Mouse (Mus musculus) urinary bladder, postnatal 25 days (tissue): ENCODE results near the gene Kif6.

Source experiments
- DNase-seq: peaks from one replicate; pipeline ENCODE4 v3.0.0; 2022; ENCODE audit warnings: low spot score

The Kif6 gene

DNA sequence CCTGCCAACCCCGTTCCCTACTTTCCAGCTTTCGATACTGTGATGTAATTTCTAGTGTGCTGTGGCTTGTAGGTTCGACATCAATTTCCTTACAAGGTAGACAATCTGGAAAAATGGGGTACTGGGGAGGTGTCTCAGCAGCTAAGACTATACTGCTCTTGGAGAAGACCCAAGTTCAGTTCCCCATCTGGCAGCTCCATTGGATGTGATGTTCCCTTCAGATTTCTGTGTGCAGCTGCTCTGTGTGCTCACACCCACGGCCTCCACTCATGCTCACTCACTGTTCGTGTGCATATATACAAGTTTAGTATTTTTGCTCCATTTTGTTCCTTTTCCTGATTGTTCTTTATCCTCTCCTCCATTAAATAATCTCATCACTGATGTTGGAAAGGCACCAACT lies 51.8 kb downstream of the Kif6 start:
- DNase-seq = no peak

- no peak for DNase-seq
Observed at GRCm38 (mm10) chr17:49668296-49668695, 53.4 kb downstream of the Kif6 start.

DNA sequence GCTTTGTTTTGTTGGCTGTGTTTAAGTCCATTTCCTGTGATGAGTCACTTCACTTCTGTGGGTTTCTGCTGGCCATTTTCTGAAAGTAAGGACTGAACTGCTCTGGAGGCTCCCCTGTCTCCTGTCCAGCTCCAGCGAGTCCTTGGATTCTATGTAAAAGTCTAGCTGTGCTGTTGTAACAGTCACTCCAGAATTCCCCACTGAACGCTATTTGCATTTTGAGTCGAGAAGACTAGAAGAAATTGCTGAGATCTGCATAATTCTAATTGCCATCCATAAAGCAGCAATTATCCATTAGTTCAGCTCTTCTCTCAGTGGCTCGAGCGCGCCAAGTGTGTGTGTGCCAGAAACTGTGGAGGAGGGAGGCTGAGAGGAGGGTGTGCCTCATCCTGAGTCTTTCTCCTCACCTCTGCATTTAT lies 57.0 kb downstream of the Kif6 start:
- no peak for DNase-seq

GRCm38 (mm10) chr17:49672421-49672820 lies 57.5 kb downstream of the Kif6 start:
- no peak for DNase-seq

- DNase-seq = no peak
Observed at GRCm38 (mm10) chr17:49675629-49676028, 60.7 kb downstream of the Kif6 start.

GRCm38 (mm10) chr17:49681410-49681809 lies 66.5 kb downstream of the Kif6 start:
- DNase-seq = no peak

DNA sequence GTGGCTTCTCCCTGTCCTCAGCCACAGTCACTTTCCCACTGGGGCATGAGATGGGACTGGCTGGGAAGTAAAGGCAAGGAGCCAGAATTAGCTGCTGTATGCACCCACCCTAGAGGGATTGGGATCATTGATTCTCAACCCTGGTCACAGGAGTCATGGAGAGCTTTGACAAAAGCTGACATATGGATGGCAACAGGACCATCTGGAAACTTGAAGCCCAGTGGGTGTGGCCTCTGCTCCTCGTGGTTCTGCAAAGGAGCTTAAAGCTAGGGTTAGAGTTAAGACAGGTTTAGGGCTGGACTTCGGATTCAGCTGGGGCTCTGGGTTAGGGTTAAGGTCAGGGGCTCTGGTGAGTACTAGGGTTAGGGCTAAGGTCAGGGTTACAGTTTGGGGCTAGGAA lies 69.2 kb downstream of the Kif6 start:
- DNase-seq = no peak

- DNase-seq = no peak
Observed at GRCm38 (mm10) chr17:49690607-49691454, 75.9 kb downstream of the Kif6 start.

DNA sequence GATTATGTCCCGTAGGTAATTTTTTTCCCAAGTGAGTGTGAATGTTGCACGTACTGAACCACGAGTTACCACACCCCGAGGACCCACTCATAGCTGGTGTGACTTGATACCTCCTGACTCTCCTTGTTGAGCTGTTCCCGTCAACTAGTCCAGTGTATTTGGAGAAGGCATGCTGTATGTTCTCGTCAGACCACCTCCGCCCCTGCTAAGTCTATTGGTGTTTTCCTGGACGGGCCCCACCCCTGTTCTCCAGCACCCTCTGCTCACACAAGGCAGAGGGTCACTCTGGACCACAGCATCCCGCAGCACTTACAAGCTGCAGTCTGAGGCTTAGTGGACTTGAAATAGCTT lies 76.5 kb downstream of the Kif6 start:
- DNase-seq = no peak

GRCm38 (mm10) chr17:49693206-49693605 lies 78.3 kb downstream of the Kif6 start:
- no peak for DNase-seq

- DNase-seq = no peak
Observed at GRCm38 (mm10) chr17:49697220-49697619, 82.3 kb downstream of the Kif6 start.

DNA sequence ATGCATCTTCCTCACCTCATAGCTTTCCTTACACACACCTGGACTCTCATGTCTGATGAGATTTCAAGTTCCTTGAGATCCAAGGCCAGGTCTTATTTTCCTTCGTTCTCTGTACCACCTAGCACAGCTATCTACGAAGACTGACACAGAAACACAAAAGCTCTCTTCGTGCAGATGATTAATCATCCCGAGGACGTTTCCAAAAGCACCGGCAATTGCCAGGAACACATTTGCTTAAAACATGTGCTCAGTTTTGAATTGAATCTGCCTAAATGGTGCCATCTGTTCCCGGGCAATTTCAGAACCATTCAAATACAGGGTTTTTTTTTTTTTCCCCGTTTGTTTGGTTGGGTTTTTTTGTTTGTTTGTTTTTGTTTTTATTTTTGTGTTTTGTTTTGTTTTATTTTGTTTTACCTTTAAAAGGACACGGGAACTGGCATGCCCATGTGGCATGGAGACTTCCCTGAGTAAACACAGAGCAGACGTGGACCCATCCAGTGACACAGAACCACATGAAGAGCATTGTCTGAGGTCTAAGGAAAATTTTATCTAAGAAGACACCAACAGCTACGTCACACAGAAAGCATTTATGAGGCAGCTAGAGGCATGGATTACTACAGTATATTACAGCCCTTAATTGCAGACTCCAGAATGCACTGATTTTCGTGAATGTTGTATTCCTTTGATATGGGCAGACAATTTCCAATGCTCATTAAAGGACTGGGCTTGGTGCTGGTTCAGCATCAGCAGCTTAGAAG lies 88.7 kb downstream of the Kif6 start:
- DNase-seq = no peak

- no peak for DNase-seq
Observed at GRCm38 (mm10) chr17:49709192-49709591, 94.3 kb downstream of the Kif6 start.

- no peak for DNase-seq
Observed at GRCm38 (mm10) chr17:49710101-49710630, 95.2 kb downstream of the Kif6 start.

GRCm38 (mm10) chr17:49726206-49726605 lies 111.3 kb downstream of the Kif6 start:
- DNase-seq = no peak

GRCm38 (mm10) chr17:49726976-49727375 lies 112.0 kb downstream of the Kif6 start:
- no peak for DNase-seq

GRCm38 (mm10) chr17:49727428-49728045 lies 112.6 kb downstream of the Kif6 start:
- no peak for DNase-seq

DNA sequence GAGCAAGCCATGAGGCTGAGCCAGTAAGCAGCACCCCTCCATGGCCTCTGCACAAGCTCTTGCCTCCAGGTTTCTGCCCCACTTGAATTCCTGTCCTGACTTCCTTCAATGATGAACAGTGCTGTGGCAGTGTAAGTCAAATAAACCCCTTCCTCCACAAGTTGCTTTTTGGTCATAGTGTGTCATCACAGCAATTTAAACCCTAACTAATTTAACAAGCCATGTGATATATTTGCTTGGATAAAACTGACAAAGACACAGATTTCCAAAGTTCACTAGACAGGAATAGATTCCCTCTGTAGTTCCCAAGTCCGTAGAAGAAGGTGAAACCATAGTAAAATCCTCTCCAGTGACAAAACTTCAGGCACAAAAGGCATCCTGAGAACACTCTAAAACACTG lies 114.9 kb downstream of the Kif6 start:
- no peak for DNase-seq

DNA sequence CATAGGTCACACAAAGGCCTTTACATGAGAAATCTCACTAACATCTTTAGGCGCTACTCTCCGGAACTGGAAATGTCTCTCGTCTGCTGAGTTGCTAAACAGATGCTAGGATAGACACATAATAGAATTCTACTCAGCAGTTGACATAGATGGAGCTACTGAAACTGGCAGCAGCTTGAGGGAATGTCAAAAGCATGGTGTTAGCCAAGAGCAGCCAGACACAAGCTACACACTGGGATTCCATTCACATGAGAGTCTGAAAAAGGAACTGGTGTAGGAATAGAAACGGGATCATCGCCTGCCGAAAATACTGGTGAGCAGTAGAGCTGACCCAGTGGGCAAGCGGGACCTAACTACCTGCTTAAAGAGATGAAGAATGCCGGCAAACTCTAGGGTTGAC lies 117.8 kb downstream of the Kif6 start:
- no peak for DNase-seq

DNA sequence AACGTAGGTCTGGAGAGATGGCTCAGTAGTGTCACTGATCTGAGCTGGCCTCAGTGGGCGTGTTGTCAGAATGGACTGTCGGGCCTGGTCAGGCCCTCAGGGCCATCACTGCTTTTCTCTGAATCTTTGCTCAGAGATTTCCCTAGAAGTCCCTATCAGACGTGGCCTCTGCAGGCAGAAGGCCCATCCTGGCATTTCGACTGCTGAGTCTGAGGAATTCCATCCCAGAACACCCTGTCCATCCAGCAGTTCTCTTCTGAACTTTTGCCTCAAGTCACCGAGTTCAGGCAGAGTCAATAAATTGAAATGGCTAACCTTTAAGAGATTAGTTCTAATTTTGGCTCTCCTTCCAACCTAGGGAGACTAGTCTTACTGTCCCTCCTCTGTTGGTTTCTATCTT lies 119.1 kb downstream of the Kif6 start:
- DNase-seq = no peak

GRCm38 (mm10) chr17:49734776-49735175 lies 119.8 kb downstream of the Kif6 start:
- DNase-seq = no peak

- DNase-seq = no peak
Observed at GRCm38 (mm10) chr17:49736364-49736763, 121.4 kb downstream of the Kif6 start.
